Mouse (Mus musculus): ENCODE data around the gene Rapgef1.
"Not testable (repeated sequence)": the region's sequence is repeated elsewhere in the genome, so short reads cannot be mapped to it uniquely, and the experiment has no call there.

Gene Rapgef1

DNA sequence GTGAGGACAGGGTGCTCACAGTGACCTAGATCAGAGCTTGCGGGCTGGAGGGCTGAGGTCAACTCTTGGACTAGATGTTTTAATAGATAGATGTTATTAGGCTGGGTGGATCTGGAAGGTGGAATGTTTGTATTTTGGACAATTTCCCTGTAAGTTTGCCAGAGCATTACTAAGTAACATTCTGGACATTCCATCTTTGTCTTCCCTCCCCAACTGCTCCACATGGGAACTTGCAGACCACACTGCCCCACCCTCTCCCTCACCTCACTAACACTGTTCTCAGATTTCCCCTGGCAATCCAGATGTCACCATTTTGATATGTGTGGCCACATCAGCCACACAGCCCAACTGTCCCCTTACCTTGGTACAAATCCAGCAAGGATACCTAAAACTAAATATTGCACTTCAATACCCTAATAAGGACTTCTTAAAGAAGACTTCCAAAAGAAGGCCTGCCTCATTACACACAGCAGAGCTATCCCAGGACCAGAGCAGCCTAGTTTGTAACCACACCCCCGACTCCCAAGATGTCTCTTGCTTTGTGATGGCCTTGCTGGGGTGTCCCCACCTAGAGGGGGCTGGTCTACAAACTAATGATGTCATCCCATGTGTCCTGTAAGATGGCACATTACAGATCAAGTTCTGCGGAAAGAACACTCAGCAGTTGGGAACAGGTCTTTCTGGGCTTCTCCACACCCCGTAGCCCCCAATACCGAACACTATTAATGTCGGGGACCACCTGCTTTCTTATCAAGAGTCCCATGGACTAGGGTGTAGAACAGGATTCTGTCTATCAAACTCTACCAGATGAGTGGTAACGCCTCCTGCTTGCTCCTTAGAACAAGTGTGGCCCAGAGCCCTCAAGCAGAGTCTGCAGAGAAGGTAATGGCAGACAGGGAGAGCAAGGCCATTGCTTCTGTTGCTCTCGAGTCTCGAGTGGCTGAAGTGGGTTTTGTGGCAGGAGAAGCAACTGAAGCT lies 83.9 kb downstream of the Rapgef1 start:
- no peak for DNase-seq (ENCODE audit: low spot score)

DNA sequence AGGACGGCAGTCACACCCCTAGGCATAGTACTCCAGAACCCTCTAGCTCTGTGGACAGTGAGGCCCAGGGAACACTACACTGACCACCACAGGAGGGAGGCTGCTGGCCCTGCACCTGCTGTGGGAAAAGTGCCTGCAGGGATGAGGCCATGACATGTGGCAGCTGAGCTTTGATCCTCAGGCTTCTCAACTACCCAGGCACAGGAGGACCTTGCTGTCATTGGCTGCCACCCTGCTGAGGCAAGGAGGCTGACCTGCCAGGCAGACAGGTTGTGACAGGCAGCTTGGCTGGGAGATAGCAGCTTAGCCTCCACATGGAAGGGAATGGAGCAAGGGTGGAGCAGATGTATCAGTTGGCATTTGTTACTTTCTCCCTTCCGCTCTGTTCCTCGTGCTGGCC lies 86.0 kb downstream of the Rapgef1 start:
- DNase-seq (ENCODE audit: low spot score) = no peak

DNA sequence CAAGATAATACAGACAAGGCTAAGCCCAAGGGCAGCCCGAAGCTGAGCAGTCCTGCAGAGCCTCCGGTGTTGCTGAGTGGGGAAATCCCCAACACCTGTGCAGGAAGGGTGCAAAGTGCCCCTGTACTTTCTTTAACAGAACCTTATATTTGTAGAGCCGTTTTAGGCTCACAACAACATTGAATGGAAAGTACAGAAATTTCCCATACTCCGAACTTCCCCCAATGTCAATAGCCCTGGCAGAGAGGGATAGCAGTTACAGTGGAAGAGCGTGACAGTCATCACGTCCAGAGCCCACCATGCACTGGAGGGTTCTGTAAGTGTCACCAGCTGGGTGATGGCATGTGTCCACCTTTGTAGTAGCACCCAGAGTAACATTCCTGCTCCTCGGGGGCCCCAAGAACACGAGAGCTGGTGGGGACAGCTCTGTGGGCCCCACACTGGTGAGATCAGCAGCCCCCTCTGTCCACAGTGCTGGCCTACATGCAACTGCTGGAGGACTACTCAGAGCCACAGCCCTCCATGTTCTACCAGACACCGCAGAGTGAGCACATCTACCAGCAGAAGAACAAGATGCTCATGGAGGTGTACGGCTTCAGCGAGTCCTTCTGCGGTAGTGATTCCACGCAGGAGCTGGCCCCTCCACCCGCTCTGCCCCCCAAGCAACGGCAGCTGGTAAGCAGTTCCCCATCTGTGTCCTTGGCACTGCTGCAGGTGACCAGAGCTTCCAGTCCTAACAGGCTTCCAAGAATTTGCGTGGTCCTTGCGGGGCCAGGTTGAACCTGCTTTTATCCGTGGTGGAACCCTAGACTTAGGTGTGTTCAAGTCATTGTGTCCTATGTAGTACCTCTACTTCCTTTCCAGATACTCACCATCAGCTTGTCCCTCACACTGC lies 87.5 kb downstream of the Rapgef1 start:
- DNase-seq (ENCODE audit: low spot score) = no peak

DNA sequence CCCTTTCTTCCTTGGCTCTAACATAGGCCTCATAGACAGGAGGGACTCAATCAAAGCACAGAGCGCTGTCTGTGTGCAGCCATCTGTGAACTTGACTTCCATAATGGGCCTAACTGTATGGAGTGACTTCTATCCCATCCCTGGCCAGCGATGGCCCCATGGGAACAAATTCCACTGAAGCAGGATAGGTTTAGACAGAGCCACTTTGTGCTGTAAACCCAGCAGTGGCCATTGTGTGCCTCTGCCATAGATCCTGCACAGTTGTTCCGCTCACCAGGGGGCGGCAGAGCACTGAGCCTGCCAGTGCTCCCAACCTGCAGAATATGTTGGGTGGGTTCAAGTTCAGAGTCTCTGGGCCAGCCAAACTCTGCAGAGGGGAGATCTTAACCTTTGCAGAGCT lies 88.2 kb downstream of the Rapgef1 start:
- DNase-seq (ENCODE audit: low spot score) = no peak

DNA sequence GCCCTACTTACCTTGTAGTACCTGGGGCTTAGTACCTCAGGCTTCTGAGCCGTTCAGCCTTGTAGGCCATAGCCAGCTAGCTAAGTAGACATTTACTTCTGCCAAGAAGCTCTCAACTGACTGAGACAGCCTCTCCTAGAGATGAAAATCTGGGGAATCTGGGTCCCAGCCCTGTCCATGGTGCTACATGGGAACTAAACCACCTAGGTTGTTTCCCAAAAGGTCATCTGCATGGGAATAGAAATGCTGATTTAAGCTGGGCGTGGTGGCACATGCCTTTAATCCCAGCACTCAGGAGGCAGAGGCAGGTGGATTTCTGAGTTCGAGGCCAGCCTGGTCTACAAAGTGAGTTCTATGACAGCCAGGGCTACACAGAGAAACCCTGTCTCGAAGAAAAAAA lies 88.7 kb downstream of the Rapgef1 start:
- not testable (repeated sequence) for DNase-seq (ENCODE audit: low spot score)

DNA sequence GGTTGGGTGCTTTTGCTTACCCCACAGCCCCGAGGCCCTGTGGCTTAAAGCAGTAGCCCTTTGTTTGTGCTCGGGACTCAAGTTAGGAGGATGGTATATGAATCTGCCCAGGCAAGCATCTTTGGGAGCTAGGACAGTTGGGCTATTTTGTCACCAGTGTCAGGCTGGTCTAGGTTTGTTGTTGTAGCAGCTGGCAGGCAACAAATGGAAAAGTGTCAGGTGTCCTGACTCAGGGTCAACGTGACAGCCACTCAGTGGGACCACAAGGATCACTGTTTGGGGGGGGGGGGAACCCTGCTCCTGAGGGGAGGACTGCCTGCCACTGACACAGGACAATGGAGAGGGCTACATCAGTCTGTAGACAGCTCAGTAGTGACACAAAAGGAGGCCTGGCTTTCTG lies 91.5 kb downstream of the Rapgef1 start:
- no peak for DNase-seq (ENCODE audit: low spot score)

DNA sequence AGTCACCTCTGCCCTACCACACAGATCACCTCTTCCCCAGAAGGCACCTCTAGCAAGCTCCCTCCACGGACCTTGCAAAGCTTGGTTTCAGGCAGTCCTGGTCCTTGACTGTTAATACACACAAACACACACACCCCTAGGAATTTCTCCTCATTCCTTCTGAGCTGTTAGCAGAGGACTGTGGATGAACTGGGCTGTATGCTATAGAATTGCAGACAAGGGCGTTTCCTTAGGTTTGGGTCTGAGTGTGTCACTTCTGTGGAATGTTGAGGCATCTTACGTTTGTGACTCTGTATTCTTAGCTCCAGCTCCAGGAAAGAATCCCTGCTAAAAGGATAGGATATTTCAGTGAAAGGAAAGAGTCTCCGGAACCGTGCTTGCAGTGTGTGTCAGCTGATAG lies 92.4 kb downstream of the Rapgef1 start:
- DNase-seq (ENCODE audit: low spot score) = no peak

DNA sequence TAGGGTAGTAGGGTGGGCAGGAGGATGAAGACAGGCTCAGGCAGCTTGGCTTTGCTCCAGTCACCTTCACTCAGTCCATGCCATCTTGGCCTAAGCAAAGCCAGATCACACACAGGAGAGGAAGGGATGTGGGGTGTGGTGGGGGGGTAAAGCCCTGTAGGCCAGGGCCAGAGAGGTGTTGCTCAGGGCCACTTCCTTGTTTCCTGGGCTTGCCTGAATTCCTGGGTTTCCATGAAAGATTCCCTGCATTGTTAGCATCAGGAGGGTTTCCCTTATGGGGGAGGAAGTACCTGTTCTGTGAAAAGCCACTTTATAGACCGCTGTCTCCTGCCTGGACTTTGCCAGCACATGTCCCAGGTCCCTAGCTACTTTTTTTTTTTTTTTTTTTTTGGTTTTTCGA lies 94.0 kb downstream of the Rapgef1 start:
- no peak for DNase-seq (ENCODE audit: low spot score)

DNA sequence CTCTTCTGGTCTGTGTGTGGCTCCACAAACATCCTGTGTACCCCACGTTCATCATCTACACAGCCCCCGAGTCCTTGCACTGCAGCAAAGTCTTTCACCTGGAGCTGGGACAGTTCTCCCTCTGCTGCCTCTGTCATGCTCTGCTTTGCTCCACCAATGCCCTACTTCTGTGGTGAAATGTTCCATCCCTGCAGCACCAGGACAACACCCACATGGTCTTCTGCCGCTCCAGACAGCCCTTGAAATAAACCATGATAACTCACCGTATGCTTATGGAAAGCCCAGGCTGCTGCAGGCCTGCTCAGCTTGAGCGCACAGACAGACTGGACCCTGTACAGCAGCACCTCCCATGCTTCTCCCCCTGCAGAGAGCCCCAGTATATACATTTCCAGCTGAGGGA lies 94.6 kb downstream of the Rapgef1 start:
- DNase-seq (ENCODE audit: low spot score) = no peak

DNA sequence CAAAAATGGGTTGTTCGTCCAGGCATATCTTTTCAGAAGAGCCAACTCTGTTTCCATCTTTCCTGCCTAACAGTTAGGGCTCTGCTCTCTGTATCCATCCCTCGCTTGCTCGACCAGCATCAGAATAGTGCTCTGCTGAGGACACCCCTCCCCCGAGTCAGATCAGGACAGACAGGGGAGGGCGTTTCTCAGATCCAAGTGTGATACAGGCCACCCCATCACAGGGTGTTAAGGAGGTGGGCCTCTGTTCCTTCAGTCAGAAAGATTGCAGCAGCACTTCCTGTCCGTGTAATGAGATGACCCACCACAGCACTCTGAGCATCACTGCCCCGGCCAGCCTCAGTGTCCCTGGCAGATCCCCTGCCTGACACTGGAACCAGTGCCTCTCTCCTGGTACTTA lies 96.6 kb downstream of the Rapgef1 start:
- no peak for DNase-seq (ENCODE audit: low spot score)

DNA sequence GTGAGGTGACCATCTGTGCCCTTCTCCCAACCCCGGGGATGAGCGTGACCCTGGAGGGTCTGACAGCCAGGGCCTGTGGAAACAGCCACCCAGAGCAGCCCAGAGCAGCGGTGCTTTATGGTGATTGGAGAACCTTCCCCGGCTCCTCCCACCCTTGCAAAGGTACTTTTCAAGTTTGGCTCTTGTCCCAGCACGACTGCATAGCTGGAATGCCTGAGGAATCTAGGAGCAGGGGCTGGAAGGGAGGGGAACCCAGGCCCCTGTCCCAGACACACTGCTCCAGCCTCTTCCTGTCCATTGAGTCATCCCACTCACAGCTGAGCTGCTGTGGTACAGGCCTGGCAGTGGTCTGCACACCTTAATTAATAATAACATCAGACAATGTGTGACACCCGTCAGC lies 97.2 kb downstream of the Rapgef1 start:
- DNase-seq (ENCODE audit: low spot score) = peak; percentile 22

DNA sequence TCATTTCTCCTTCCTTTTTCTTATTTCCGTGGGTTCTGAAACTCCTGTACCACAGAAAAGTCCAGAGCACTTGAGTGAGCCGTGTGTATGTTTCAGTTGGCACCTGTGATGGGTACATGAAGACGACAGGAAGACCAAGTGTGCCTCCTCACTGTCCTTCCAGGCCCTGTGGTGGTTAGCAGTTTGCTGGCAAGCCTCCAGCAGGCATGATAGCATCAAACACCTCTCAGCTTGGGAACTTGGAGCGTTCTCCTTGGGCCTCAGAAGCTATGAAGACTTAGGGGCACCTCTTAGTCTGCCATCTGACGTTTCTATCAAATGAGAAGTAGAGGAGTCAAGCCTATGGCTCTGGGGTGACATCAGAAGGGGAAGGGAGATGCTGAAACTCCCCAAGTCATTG lies 99.1 kb downstream of the Rapgef1 start:
- no peak for DNase-seq (ENCODE audit: low spot score)

DNA sequence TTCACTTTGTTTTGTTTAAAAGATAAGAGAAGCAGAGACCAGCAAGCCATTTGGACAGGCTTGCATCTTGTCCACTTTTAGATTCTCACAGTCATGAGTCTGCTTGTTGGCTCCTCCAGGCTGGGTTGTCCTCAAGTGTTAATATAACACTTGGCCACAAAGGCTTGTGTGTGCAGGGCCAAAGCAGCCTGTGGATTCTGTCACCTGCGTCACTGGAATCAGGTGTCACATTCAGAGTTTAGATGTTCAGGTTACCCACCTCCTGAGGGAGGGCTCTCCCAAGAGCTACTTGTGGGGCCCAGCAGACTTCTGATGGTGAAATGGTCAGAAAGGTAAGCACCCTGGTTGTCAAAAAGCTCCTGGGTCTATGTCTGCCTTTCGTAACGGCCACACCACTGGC lies 103.6 kb downstream of the Rapgef1 start:
- no peak for DNase-seq (ENCODE audit: low spot score)

DNA sequence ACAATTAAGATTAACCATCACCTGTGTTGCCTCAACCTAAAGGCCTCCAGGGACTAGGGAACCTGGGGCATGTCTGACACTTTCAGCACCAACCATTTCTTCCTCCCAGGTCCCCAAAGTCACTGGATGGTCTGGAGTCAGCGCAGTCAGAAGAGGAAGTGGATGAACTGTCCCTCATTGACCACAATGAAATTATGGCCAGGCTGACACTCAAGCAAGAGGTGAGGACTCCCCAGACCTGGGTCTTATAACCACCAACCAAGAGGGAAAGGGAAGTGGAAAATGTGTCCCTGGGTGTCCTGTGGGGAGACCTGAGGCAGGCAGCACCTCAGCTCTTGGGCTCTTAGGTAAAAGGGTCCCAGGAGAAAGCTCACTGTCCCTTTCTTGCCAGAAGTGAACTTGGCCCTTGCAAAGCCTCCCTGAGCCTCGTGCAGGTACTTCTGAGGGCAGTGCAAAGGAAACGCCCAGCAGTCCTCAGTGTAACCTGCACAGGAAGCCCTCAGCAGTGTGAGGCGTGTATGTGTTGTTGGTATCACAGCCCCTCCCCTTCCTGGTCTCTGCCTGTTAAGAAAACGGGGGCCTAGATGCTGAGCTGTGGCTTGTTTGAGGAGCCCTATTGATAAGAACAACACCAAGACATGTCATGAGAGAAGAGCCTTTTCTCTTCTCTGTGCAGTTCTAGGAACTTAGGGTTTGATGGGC lies 105.3 kb downstream of the Rapgef1 start:
- DNase-seq (ENCODE audit: low spot score) = no peak

DNA sequence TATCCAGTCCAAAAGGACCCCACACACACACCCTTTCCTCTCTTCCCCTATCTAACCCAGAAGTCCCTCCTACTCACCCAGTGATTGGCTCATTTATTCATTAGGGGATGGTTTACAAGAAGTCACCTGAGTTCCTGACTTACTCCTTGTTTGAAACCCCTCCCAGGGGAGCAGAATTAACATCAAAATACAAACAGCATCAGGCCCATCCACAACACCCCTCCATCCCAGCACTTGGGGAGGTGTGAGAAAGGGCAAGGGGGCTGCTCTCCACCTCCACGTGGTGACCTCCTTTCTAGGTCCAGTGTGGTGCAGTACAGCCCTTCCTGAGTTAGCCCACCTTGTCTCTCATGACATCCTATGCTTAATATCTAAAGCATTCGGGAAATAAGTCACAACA lies 110.0 kb downstream of the Rapgef1 start:
- DNase-seq (ENCODE audit: low spot score) = no peak

DNA sequence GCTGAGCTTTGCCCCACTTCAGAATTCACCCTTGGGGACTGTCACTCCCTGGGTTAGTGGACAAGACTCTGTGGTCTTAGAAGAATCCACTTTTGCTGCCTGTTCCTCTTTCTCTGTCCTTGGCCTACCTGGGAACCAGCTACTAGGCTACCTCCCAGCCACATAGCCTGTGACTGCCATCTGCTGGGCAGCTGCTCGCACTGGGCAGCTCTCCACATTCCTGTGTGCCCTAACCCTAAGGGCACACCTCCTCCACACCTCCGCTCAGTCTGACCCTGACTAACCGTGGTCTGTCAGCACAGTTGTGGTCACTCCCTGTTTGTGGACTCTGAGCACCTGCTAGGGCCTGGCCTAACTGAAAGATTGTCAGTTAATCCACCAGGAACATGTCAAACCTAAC lies 112.0 kb downstream of the Rapgef1 start:
- peak; percentile 31 for DNase-seq (ENCODE audit: low spot score)

DNA sequence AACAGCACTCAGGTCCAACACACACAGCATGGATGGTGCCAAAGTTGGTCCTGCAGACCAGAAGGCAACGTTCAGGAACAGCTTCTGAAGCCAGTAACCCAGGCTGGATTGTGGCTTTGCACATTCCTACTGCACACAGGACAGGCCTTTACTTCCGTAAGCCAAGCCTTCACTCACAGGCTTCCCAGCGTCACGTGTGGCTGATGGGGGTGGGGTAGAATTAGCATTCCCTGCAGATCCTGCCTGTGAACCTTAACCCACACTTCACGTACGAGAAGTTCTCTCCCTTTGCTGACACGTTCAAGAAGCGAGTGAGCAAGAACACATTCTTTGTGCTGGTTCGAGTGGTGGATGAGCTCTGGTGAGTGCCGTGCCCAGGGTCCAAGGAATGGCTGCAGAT lies 113.0 kb downstream of the Rapgef1 start:
- DNase-seq (ENCODE audit: low spot score) = no peak

DNA sequence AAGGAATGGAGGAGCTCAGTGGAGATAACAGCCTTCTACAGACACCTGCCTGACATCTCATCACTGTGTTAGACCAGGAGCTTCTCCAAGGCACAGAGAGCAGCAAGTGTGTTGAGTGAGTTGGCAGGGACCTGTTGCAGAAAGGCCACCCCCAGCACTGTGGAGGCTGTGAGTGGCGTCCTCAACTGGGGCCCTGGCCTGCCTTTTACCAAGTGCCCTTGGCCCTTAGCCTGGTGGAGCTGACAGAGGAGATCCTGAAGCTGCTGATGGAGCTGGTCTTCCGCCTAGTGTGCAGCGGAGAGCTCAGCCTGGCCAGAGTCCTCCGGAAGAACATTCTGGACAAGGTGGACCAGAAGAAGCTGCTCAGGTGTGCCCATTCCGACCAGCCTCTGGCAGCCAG lies 113.8 kb downstream of the Rapgef1 start:
- no peak for DNase-seq (ENCODE audit: low spot score)

DNA sequence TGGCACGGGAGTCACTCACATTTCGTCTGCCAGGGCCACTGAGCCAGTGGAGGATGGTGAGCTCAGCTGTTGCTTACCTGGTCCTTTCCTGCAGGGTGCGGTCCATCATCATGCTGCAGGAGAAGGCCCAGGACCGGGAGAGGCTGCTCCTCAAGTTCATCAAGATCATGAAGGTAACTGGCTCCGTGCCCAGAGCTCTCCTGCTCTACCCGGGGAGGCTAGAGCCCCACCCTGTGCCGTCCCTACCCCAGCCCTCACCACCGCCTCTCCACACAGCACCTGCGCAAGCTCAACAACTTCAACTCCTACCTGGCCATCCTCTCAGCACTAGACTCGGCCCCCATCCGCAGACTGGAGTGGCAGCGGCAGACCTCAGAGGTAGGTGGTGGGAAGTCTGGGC lies 116.2 kb downstream of the Rapgef1 start:
- DNase-seq (ENCODE audit: low spot score) = no peak

DNA sequence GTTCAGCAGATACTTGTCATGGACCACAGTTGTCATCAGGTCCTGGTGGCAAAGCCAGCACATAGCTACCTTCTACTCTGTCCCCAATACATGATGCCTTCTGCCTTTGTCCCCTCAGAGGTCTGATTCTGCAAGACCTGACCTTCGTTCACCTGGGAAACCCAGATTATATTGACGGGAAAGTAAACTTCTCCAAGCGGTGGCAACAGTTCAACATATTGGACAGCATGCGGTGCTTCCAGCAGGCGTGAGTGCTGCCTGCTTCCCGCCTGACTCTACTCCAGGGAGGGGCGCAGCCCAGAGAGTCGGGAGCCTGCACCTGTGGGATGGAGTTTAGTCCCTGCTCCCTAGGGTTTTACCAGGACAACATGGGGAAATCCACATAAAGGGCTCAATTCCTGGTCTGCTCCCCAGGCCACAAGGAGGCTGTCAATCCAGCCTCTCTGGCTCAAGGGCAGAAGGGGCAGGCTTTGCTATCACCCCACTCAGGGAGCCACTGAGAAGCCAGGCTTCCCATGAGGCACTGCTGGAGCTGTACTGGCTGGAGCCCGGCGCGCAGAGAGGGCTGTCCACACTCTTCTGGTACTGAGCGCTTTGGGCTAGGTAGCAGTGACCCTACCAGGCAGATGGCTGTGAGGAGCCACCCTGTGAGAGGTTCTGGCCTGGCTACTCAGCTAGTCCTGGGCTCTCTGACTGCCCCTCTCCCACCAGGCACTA lies 117.8 kb downstream of the Rapgef1 start:
- no peak for DNase-seq (ENCODE audit: low spot score)

DNA sequence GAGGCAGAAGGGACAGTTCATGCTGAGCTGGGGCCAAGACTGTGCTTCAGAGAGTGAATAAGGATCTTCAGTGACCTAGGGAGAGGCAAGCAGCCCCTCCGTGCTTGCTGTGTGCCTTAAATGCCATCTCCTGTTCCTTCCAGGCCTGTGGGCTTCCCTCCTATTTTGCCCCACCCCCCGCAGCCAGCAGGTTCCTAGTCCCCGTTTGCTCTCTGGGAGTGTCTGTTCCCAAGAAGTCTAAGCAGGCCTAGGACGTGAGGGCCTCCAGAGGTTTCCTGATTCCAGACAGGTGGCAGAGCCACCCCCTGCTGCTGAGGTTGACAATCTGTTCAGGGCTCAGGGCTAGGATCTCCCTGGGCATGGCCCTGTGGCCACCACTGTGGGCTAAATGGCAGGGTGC lies 119.3 kb downstream of the Rapgef1 start:
- DNase-seq (ENCODE audit: low spot score) = no peak

DNA sequence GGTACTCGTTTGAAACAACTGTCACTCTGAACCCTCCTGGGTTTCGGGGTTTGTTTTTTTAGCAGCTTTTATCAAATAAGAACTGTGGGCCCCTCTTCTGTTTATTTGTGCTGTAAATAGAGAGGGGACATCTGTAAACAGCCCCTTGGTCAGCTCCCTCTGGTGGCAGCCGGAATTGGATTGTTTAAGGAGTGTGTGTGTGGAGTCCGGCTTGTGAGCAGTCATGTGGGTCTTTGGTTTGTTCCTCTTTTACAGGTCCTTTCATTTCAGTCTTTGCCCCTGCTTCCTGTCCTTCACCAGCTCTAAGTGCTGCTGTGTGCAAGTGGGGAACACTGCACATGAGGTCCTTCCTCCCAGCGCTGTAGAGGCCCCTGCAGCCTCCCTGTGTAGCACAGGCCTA lies 119.8 kb downstream of the Rapgef1 start:
- DNase-seq (ENCODE audit: low spot score) = no peak

Data from ovary, postnatal 14 days (tissue).